Comparison of ENCODE assay signal across 9 mouse cellular contexts in genomic region chr5:106574560-106574946, GRCm38 (mm10). TPM values are rescaled to one million over a fixed set of nuclear protein-coding genes. Genes with fewer than 3 reads are reported as not detected.
DNase-seq lines count a peak whose midpoint lies in the region; ATAC-seq lines count a peak whose summit lies in the region.
"Had no signal": no experiment of that assay in that cellular context is flagged by ENCODE, and none has a peak within 500 bp of the region (broad histone marks: within the 10 kb centered on the region; RNA-seq: fewer than 3 reads in every experiment).

No protein-coding gene starts in this region.

- DNase-seq in c-Kit-positive CD71-positive TER-119-positive erythroid progenitor cells, embryonic 14.5 days (ENCODE audit: low spot score): peak; percentile 57
- peak; percentile 96 for DNase-seq in forebrain, embryonic 11.5 days (ENCODE audit: low spot score)
- peak; percentile 83 for DNase-seq in kidney, postnatal 14 days
- DNase-seq in natural killer cell, adult 2 months (ENCODE audit: low spot score in 2 of 2): peak; percentile 77 to 80
- DNase-seq in splenic B cell, adult 2 months (ENCODE audit: low read depth, low spot score): peak; percentile 71

- peak; percentile 71 for ATAC-seq in CD4-positive, CD25-positive, alpha-beta regulatory T cell, adult 4 months
- ATAC-seq in forebrain, embryonic 11.5 days (replicated peaks; ENCODE audit: low FRiP score): peak; percentile 85
- ATAC-seq in heart, embryonic 15.5 days (replicated peaks; ENCODE audit: insufficient number of reproducible peaks, insufficient read depth, low FRiP score, low read depth): peak; percentile 89
- ATAC-seq in liver, embryonic 12.5 days: peak; percentile 87

- no peaks in the 10 kb centered on the region for H3K36me3 ChIP-seq in forebrain, embryonic 11.5 days (ENCODE audit: control insufficient read depth, insufficient read depth, low read length)
- no peaks in the 10 kb centered on the region for H3K36me3 ChIP-seq in heart, embryonic 15.5 days
- H3K36me3 ChIP-seq in liver, embryonic 12.5 days: no peaks in the 10 kb centered on the region
- no peaks in the 10 kb centered on the region for H3K36me3 ChIP-seq in splenic B cell, adult 2 months (ENCODE audit: control insufficient read depth, insufficient read depth, low read length, poor library complexity, severe bottlenecking)

- H3K9ac ChIP-seq in forebrain, embryonic 11.5 days (ENCODE audit: low read length): peak overlapping the region; percentile 62
- H3K9ac ChIP-seq in heart, embryonic 15.5 days: peak overlapping the region; percentile 56
- H3K9ac ChIP-seq in liver, embryonic 12.5 days: peak overlapping the region; percentile 63

- H3K27me3 ChIP-seq in forebrain, embryonic 11.5 days (ENCODE audit: control insufficient read depth, insufficient read depth, low read length): peaks cover 52% of the 10 kb centered on the region
- peaks cover 4% of the 10 kb centered on the region for H3K27me3 ChIP-seq in heart, embryonic 15.5 days
- peaks cover 42% of the 10 kb centered on the region for H3K27me3 ChIP-seq in liver, embryonic 12.5 days (replicated peaks)
- peaks cover 2% of the 10 kb centered on the region; the same call in 1 of the 2 replicates for H3K27me3 ChIP-seq in splenic B cell, adult 2 months (ENCODE audit: control insufficient read depth, insufficient read depth, low read length, poor library complexity, severe bottlenecking)
- H3K27me3 ChIP-seq: CH12.LX had no signal

- H3K4me1 ChIP-seq in forebrain, embryonic 11.5 days (replicated peaks; ENCODE audit: control insufficient read depth, insufficient read depth, low read length): peaks cover 9% of the 10 kb centered on the region; the same call in 1 of the 2 replicates
- peaks cover 6% of the 10 kb centered on the region for H3K4me1 ChIP-seq in heart, embryonic 15.5 days (replicated peaks)
- H3K4me1 ChIP-seq in liver, embryonic 12.5 days: peaks cover 12% of the 10 kb centered on the region

- peak overlapping the region; percentile 31; the same call in 1 of the 2 replicates for H3K27ac ChIP-seq in forebrain, embryonic 11.5 days (ENCODE audit: low read depth, low read length)
- no peak overlapping the region for H3K27ac ChIP-seq in heart, embryonic 15.5 days
- no peak overlapping the region for H3K27ac ChIP-seq in liver, embryonic 12.5 days

- H3K9me3 ChIP-seq in forebrain, embryonic 11.5 days (ENCODE audit: control insufficient read depth, low read length): no peaks in the 10 kb centered on the region
- no peaks in the 10 kb centered on the region for H3K9me3 ChIP-seq in heart, embryonic 15.5 days (replicated peaks)
- H3K9me3 ChIP-seq in liver, embryonic 12.5 days (replicated peaks): no peaks in the 10 kb centered on the region; the same call in 1 of the 2 replicates

- H3K4me2 ChIP-seq in forebrain, embryonic 11.5 days (ENCODE audit: low read depth, low read length, severe bottlenecking): peak overlapping the region; percentile 99
- peak overlapping the region; percentile 99 for H3K4me2 ChIP-seq in heart, embryonic 15.5 days
- peak overlapping the region; percentile 99 for H3K4me2 ChIP-seq in liver, embryonic 12.5 days

- H3K4me3 ChIP-seq in forebrain, embryonic 11.5 days (ENCODE audit: low read depth, low read length): peak overlapping the region; percentile 54
- H3K4me3 ChIP-seq in heart, embryonic 15.5 days: peak overlapping the region; percentile 65
- H3K4me3 ChIP-seq in liver, embryonic 12.5 days: peak overlapping the region; percentile 64

- 0% methylated on average over 44 of the region's 45 CpGs for WGBS in forebrain, embryonic 11.5 days
- 1% methylated on average over 44 of the region's 45 CpGs for whole genome bisulfite sequencing in heart, embryonic 15.5 days
- under 1% methylated on average over 44 of the region's 45 CpGs for WGBS in liver, embryonic 12.5 days (ENCODE audit: insufficient replicate concordance)

RNA-seq across cellular contexts. Expression of gene Gm17304, which starts 34.3 kb away (rescaled TPM):
- not detected for polyA plus RNA-seq in CD4-positive, CD25-positive, alpha-beta regulatory T cell, adult 4 months (2017; shearing (Covaris generic))
- not detected in 2 replicates for polyA plus RNA-seq in forebrain, embryonic 11.5 days (2014; fragmentation: Nextera tagmentation; extraction: Ambion mirVana)
- not detected in 2 replicates for polyA plus RNA-seq in heart, embryonic 15.5 days (2015; fragmentation: Nextera tagmentation; extraction: Ambion mirVana)
- polyA plus RNA-seq in liver, embryonic 12.5 days (2016; fragmentation: Nextera tagmentation; extraction: Ambion mirVana): not detected in 2 replicates
